Mouse (Mus musculus): ENCODE measurements at regions not wholly inside any gene's neighbourhood (a gene's known extent, or its start where the extent isn't known, plus 50 kb on each side); places are given as distances from the start of the nearest gene placed in this dataset.

DNA sequence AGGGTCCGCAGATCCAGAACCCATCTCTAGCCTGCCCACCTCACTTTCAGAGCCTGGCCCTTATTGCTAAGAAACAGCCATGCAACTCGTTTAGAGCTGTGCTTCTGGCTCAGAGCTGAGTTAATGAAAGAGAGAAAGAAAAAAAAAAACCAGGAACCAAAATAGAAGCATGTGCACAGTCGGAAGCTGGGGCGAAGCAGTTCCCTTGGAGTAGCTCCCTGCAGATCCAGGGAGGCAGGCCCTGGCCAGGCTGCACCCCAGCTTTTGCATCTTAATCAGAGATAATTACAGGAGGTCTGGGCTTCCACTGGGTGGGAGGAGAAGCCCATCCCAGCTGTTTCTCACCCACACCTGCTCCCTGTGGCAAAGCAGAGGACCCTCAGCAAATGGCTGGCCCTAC, 53.9 kb downstream of the Adra2c start:
- peak; percentile 38 to 72 for DNase-seq (ENCODE audit: low spot score in 2 of 2)
- intact Hi-C loops (cut with DNase I), result loop anchor here (5.0 kb wide), 2 partner anchors 145 to 190 kb away; no protein-coding TSS in a partner anchor

- intact Hi-C loops (cut with DNase I), result loop anchor here (5.0 kb wide), 2 partner anchors 147 to 192 kb away; no protein-coding TSS in a partner anchor
- DNase-seq (ENCODE audit: low spot score in 2 of 2), result no peak
Observed at GRCm38 (mm10) chr5:35334416-35335059, 54.4 kb upstream of the Hmx1 start.

GRCm38 (mm10) chr5:35335081-35335480, 53.8 kb upstream of the Hmx1 start:
- intact Hi-C loops (cut with DNase I), result no loop called here
- no peak for DNase-seq (ENCODE audit: low spot score in 2 of 2)

Measured in left cerebral cortex, postnatal 25 days (tissue).